Mouse (Mus musculus) hindbrain, embryonic 13.5 days (tissue): ENCODE measurements around the gene Pnpla8. TPM values are rescaled to one million over a fixed set of nuclear protein-coding genes. Genes with fewer than 3 reads are reported as not detected.

ENCODE experiments used
- ATAC-seq: fragments of 200-750 bp; cut with Nextera tagmentation; 2 replicates; pipeline ENCODE4 v1.8.0; 2017; ENCODE audit warnings: moderate TSS enrichment; ENCODE audit not compliant: low FRiP score
- H3K27ac ChIP-seq: fragments of 300-500 bp; sonication (generic); 2 replicates; pipeline ENCODE4 v1.5.1; 2015; ENCODE audit warnings: inconsistent platforms, mild to moderate bottlenecking, moderate library complexity
- H3K27me3 ChIP-seq: fragments of 300-500 bp; sonication (generic); 2 replicates; pipeline ENCODE4 v1.6.1; 2015; ENCODE audit warnings: mild to moderate bottlenecking, inconsistent platforms
- H3K36me3 ChIP-seq: fragments of 300-500 bp; sonication (generic); 2 replicates; pipeline ENCODE4 v1.6.1; 2015; ENCODE audit warnings: mild to moderate bottlenecking, inconsistent platforms
- H3K4me1 ChIP-seq: fragments of 300-500 bp; sonication (generic); replicated peaks from 2 replicates; pipeline ENCODE4 v1.6.1; 2015; ENCODE audit warnings: inconsistent platforms
- H3K4me2 ChIP-seq: fragments of 300-500 bp; sonication (generic); 2 replicates; pipeline ENCODE4 v1.6.1; 2015; ENCODE audit warnings: inconsistent platforms, mild to moderate bottlenecking, moderate library complexity
- H3K4me3 ChIP-seq: fragments of 300-500 bp; sonication (generic); 2 replicates; pipeline ENCODE4 v1.5.1; 2015; ENCODE audit warnings: mild to moderate bottlenecking, inconsistent platforms
- H3K9ac ChIP-seq: fragments of 300-500 bp; sonication (generic); 2 replicates; pipeline ENCODE4 v1.6.1; 2015; ENCODE audit warnings: mild to moderate bottlenecking, inconsistent platforms
- H3K9me3 ChIP-seq: fragments of 300-500 bp; sonication (generic); 2 replicates; pipeline ENCODE4 v1.6.1; 2016; ENCODE audit warnings: inconsistent platforms
- WGBS: fragments of 180-500 bp; shearing (Covaris S2); methylation state at CpG from one replicate; pipeline ENCODE4 v1.1.7; 2015; 5-methylcytosine and 5-hydroxymethylcytosine counted together
- polyA plus RNA-seq: library from polyadenylated mRNA; unstranded; fragments of >200 nt; fragmentation: Nextera tagmentation; extraction: Ambion mirVana; gene quantifications from 2 replicates; pipeline ENCODE4 v1.2.1, GENCODE M21; 2015

Gene Pnpla8
- polyA plus RNA-seq, 1 experiment from 2014 or later: 137 TPM

DNA sequence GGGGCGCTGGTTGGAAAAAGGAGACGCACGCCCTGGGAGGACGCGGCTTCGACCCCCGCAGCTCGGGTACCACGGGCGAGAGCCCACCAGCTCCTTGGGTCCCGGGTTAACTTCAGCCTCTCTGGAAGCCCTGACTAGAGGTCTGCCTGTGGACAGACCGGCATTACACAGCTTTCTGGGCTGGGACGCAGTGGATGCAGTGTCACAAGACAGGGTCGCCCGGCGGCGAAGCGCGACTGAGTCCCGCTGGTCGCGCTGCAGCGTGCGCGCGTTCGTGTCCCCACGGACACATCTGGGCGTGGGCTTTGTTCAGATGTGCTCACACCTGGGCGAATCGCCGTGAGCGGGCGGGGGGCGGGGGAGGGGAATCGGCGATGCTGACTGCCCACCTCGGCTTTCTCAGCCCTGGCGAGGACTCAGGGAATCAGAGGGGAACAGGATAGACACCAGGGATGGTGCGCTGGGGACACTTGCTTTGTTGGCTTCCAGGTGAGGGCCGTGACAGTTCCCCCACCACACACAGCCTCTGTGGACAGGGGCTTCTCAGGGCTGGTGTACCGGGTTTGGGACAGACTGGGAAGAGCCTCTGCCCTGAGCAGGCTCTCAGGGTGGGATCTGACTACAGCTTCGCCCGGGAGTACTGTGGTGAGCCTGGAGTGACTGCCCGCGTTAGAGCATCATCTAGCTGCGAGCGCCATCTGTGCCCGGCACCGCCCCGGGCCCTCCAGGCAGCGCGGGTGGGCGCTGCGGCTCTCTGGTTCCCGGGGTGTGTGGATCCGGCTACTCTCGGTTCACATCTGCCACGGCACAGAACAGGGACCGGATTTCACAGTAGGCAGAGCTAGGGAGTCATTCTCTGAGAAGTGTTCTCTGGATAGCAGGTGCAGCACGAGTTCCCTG lies 108.4 kb downstream of the Pnpla8 start:
- ATAC-seq: peak; percentile 78
- Histone ChIP-seq H3K9ac (peak overlapping the region; percentile 91), H3K27ac (peak overlapping the region; percentile 97), H3K9me3 (no peaks in the 10 kb centered on the region), H3K36me3 (no peaks in the 10 kb centered on the region), H3K4me1 (peaks cover 34% of the 10 kb centered on the region), H3K4me2 (peak overlapping the region; percentile 70), H3K27me3 (no peaks in the 10 kb centered on the region), H3K4me3 (peak overlapping the region; percentile 82)
- under 1% methylated on average over 59 of the region's 61 CpGs for WGBS

DNA sequence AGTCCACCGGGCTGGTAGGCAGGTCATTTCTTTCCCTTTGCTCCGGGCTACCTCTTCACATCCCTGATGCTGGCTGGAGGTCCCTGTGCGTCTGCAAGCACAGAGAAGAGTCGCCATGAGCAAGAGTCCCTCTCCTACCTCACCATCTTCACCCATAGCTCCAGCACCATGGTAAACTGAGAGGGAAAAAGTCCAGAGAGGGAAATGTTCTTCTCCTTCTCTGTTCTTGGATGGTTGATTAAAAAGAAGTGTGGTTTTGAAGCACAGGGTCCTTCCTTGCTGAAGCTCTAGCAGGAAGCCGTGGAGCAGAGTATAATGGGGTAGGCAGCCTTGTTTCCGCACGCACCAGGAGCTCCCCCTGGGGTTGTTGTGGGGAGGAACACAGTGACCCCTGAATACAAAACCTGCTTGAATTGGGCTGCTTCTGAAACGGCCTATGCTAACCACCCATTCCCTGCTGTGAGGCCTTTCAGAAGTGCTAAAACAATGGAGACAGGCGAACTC lies 109.1 kb downstream of the Pnpla8 start:
- Histone ChIP-seq H3K9ac (peak overlapping the region; percentile 91), H3K4me2 (peak overlapping the region; percentile 70), H3K4me1 (peaks cover 34% of the 10 kb centered on the region), H3K27me3 (no peaks in the 10 kb centered on the region), H3K36me3 (no peaks in the 10 kb centered on the region), H3K4me3 (peak overlapping the region; percentile 82), H3K9me3 (no peaks in the 10 kb centered on the region), H3K27ac (peak overlapping the region; percentile 97)
- ATAC-seq: peak; percentile 21
- WGBS: 0% methylated on average over 9 of the region's 9 CpGs

DNA sequence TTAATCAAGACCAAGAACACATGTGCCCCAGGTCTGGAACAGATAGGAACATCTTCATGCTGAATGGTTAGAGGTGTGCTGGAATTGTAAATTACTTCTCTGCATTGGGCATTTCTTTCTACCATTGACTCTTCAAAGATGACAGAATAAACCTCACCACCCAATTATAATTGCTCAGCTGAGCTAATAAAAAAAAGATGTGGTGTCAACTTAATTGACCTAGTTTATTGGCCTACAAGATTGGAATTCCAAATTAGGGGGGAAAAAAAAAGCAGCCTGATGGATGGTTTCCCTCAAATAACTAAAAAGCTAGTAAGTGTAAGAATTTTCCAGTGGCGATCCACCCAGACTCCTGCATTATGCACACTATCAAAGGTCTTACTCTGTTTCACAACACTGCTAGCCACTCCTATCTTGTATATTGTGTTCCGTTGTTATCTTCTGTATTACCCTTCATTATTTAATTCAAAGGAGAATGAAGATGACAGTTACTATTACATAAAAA lies 116.0 kb downstream of the Pnpla8 start:
- no peaks in the 10 kb centered on the region for H3K9me3 ChIP-seq
- no peaks in the 10 kb centered on the region for H3K36me3 ChIP-seq
- no peaks in the 10 kb centered on the region for H3K27me3 ChIP-seq
- ATAC-seq: no peak
- no peak overlapping the region for H3K4me2 ChIP-seq
- H3K4me3 ChIP-seq: no peak overlapping the region
- 54% methylated on average over 2 of the region's 2 CpGs for WGBS
- no peak overlapping the region for H3K27ac ChIP-seq
- H3K9ac ChIP-seq: no peak overlapping the region
- peaks cover 36% of the 10 kb centered on the region for H3K4me1 ChIP-seq

DNA sequence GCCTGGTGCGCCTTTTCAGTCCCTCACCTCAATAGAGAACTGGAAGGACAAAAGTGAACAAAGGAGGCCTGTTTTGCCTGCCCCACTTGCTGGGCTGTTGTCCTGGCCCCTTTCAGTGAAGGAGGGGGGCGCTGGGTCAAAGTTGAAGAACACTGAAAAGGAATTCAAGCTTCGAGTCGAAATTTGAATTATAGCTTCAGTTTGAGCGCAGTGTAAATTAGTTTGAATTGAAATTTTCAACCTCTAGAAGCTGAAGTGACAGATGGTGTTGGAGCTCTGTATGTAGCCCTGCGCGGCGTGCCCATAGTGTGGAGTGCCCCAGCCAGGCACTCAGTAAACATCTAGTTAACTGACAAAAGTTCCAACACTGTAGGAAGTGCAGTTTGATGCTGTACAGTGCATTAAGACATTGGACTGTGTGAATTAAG lies 117.0 kb downstream of the Pnpla8 start:
- no peaks in the 10 kb centered on the region for H3K9me3 ChIP-seq
- peaks cover 33% of the 10 kb centered on the region for H3K4me1 ChIP-seq
- H3K27ac ChIP-seq: peak overlapping the region; percentile 49
- WGBS: 12% methylated on average over 8 of the region's 8 CpGs
- no peak overlapping the region for H3K4me3 ChIP-seq
- ATAC-seq: peak; percentile 88
- H3K27me3 ChIP-seq: no peaks in the 10 kb centered on the region
- H3K4me2 ChIP-seq: peak overlapping the region; percentile 26; the same call in 1 of the 2 replicates
- no peaks in the 10 kb centered on the region for H3K36me3 ChIP-seq
- no peak overlapping the region for H3K9ac ChIP-seq

DNA sequence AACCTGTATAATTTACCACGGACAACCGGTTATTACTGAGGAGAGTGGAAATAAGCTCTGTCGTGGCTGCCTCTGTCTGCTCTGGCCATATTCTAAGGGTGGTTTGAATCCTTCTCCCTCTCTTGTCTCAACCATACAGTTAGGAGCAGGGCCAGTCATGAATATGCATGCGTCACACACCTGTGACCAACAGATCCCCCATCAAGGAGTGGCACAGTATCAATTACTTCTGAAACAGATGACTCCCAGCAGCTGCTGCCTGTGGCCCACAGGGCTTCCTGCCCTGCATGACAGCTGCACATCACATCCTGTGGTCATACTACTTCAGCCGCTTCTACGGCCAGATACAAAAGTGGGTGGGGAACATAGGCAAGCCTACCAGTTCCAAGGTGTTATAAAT lies 122.9 kb downstream of the Pnpla8 start:
- WGBS: 59% methylated on average over 6 of the region's 6 CpGs
- ATAC-seq: peak; percentile 46; the same call in 1 of the 2 replicates
- no peaks in the 10 kb centered on the region for H3K27me3 ChIP-seq
- H3K27ac ChIP-seq: no peak overlapping the region
- no peak overlapping the region for H3K4me2 ChIP-seq
- peaks cover 36% of the 10 kb centered on the region for H3K4me1 ChIP-seq
- H3K4me3 ChIP-seq: no peak overlapping the region
- no peaks in the 10 kb centered on the region for H3K9me3 ChIP-seq
- H3K9ac ChIP-seq: no peak overlapping the region
- H3K36me3 ChIP-seq: no peaks in the 10 kb centered on the region

DNA sequence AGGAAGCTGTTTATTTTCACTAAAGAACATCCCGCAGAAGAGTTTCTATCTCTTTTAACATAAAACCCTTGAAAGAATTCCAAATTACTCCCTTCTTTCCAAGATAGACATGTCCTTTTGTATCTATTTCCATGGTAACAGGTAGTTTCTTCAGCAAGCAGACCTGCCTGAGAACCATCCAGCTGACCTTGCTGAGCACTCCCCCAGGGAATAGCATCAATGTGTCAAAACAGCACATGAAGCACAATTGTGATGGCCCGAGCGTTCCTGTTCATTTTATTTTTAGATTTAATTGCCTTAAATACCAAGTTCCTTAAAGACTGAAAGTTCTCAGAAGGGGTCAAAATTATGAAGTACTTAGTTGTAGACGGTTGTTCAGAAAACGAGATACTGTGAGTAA lies 124.1 kb downstream of the Pnpla8 start:
- WGBS: 36% methylated on average over 5 of the region's 5 CpGs

DNA sequence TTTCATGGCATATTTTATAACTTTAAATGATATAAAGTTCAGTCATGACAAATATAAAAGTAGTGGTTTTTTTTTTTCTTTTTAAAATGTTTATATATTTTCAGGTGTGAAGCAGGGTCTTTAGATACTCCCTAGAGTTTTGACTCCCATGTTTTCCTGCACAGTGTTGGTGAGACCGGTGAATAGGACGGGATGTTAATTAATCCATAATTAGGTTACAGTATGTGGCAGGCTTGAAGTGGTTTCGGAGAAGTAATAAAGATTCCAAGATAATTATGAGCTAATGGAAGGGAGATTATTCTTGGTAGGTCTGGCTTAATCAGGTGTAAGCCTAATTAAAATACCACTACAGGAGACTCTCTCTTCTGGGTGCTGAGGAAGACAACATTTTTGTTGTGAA lies 125.0 kb downstream of the Pnpla8 start:
- H3K27me3 ChIP-seq: no peaks in the 10 kb centered on the region
- H3K4me3 ChIP-seq: no peak overlapping the region
- H3K9me3 ChIP-seq: no peaks in the 10 kb centered on the region
- peaks cover 30% of the 10 kb centered on the region for H3K4me1 ChIP-seq
- no peaks in the 10 kb centered on the region for H3K36me3 ChIP-seq
- WGBS: 57% methylated on average over 3 of the region's 3 CpGs
- peak overlapping the region; percentile 60 for H3K27ac ChIP-seq
- no peak overlapping the region for H3K4me2 ChIP-seq
- H3K9ac ChIP-seq: no peak overlapping the region
- ATAC-seq: peak; percentile 37; the same call in 1 of the 2 replicates

More for the DNA sequence above, 124.1 kb downstream of the Pnpla8 start:
- no peak overlapping the region for H3K4me3 ChIP-seq
- no peak overlapping the region for H3K9ac ChIP-seq
- H3K9me3 ChIP-seq: no peaks in the 10 kb centered on the region
- H3K36me3 ChIP-seq: no peaks in the 10 kb centered on the region
- no peak for ATAC-seq
- H3K27me3 ChIP-seq: no peaks in the 10 kb centered on the region
- peaks cover 32% of the 10 kb centered on the region for H3K4me1 ChIP-seq
- no peak overlapping the region for H3K27ac ChIP-seq
- no peak overlapping the region for H3K4me2 ChIP-seq

DNA sequence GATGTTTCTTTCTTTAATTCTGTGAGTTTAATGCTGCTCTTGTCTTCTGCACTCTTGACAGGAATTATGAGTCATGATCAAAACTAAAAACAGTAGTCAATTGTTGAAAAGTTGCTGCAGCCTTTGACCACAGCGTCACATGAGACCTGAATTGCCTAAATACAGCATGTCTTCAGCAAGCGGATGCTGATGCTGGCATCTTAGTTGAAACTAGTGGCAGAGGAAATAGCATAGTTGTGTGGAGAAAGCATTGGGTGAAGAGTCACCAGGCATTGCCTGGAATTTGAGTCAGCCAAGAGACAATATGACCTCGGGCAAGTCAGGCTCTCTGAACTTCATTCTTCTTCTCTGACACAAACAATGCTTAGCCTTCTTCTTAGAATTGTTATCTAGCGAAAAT lies 133.9 kb downstream of the Pnpla8 start:
- no peak overlapping the region for H3K27ac ChIP-seq
- H3K27me3 ChIP-seq: no peaks in the 10 kb centered on the region
- no peak overlapping the region for H3K4me2 ChIP-seq
- H3K36me3 ChIP-seq: no peaks in the 10 kb centered on the region
- no peaks in the 10 kb centered on the region for H3K9me3 ChIP-seq
- no peak for ATAC-seq
- WGBS: 86% methylated on average over 4 of the region's 4 CpGs
- H3K9ac ChIP-seq: no peak overlapping the region
- H3K4me3 ChIP-seq: no peak overlapping the region
- 0 out of 2 replicates have a peak, but pooled peaks cover 5% of the 10 kb centered on the region for H3K4me1 ChIP-seq

DNA sequence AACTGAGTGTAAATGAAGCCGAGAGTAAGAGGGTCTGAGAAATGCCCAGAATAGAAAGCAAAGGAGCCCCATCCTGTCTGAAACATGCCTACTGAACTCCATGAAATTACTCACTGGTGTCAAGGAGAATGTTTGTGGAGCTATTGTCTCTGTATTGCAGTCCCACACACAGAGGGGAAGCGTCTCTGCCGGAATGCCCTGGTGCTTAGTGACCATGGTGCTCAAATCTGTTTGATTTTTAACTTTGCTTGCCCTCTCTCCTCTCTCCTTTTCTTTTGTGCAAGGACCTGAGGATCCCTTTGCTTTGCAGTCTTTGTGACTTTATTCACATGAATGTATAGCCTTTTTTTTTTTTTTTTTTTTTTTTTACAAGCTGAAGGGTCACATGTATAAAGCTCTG lies 136.3 kb downstream of the Pnpla8 start:
- 12% methylated on average over 3 of the region's 3 CpGs for WGBS
- no peaks in the 10 kb centered on the region for H3K36me3 ChIP-seq
- no peak overlapping the region for H3K4me2 ChIP-seq
- no peak overlapping the region for H3K4me3 ChIP-seq
- 0 out of 2 replicates have a peak, but pooled peaks cover 5% of the 10 kb centered on the region for H3K4me1 ChIP-seq
- 0 out of 2 replicates have a peak overlapping the region, but pooled peaks have one; percentile 46 for H3K27ac ChIP-seq
- H3K9me3 ChIP-seq: no peaks in the 10 kb centered on the region
- H3K9ac ChIP-seq: no peak overlapping the region
- no peak for ATAC-seq
- H3K27me3 ChIP-seq: no peaks in the 10 kb centered on the region

DNA sequence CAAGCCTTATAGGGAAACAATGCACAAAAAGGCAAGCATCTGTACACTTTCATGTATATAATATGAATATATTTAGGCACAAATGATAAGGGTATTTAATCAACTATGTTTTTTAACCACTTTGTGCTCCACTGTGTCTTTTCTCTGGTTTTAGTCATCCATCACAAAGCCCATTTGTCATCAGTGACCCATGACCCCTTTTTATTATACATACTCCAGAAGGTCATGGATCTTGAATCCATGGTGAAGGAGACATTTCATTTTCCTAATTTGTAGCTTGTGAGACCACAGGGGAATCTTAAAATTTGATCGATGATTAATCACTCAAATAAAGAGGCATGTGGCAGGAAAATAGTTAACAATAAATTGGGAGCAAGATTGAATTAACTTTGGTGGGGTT lies 136.7 kb downstream of the Pnpla8 start:
- Histone ChIP-seq H3K9ac (no peak overlapping the region), H3K27me3 (no peaks in the 10 kb centered on the region), H3K36me3 (no peaks in the 10 kb centered on the region), H3K4me1 (0 out of 2 replicates have a peak, but pooled peaks cover 5% of the 10 kb centered on the region), H3K4me3 (no peak overlapping the region), H3K4me2 (no peak overlapping the region), H3K9me3 (no peaks in the 10 kb centered on the region), H3K27ac (no peak overlapping the region)
- WGBS: 33% methylated on average over 1 of the region's 1 CpGs
- no peak for ATAC-seq

DNA sequence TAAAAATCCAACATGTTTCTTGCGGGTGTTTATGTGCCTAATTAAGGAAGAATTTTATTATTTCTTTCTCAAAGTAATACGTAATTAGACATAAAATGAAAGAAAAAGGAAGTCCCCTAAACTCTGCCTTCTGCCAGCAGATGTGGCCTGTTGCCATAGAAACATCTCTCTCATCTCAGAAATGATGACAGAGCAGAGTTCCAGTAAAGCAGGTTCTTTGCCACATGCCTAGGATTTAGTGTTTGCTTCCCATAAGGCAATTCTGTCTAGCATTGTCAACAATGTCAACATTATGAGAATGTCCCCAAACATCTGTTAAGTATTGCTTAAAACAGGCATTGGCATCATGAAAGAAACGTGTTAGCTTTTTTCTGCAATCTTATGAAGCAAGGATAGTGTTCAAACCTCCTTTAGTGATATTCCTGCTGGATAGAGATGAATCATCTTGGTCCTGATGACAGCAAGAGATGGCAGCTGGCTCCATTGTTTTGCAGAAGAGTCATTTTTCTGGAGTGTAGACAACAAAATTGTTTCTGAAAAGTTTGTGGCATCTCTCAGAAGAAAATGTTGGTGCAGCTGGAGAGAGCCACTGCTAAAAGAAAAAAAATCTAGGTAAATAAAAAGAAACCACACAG lies 150.0 kb downstream of the Pnpla8 start:
- Histone ChIP-seq H3K4me1 (peaks cover 30% of the 10 kb centered on the region), H3K9me3 (no peaks in the 10 kb centered on the region), H3K27me3 (no peaks in the 10 kb centered on the region), H3K9ac (no peak overlapping the region), H3K4me3 (no peak overlapping the region), H3K27ac (no peak overlapping the region), H3K4me2 (no peak overlapping the region), H3K36me3 (no peaks in the 10 kb centered on the region)
- WGBS: 62% methylated on average over 3 of the region's 3 CpGs
- no peak for ATAC-seq
